Mouse (Mus musculus): Measurements from ENCODE around the gene Map3k4. TPM values are rescaled to one million over a fixed set of nuclear protein-coding genes. Genes with fewer than 3 reads are reported as not detected.
"Not testable (repeated sequence)": the region's sequence is repeated elsewhere in the genome, so short reads cannot be mapped to it uniquely, and the experiment has no call there.

Map3k4 gene
- polyA plus RNA-seq, 1 experiment from 2014 or later, result 29.3 TPM

GRCm38 (mm10) chr17:12292356-12292755 is 26.2 kb downstream of the Map3k4 start:
- Histone ChIP-seq H3K4me2 (replicated peaks; ENCODE audit: low read depth) (no peak overlapping the region), H3K27ac (ENCODE audit: low read depth, low read length) (no peak overlapping the region), H3K9ac (ENCODE audit: low read depth, low read length) (no peak overlapping the region), H3K4me1 (replicated peaks; ENCODE audit: control insufficient read depth, insufficient read depth, low read length) (0 out of 2 replicates have a peak, but pooled peaks cover 5% of the 10 kb centered on the region), H3K36me3 (ENCODE audit: control insufficient read depth, insufficient read depth) (no peaks in the 10 kb centered on the region), H3K4me3 (ENCODE audit: low read depth, low read length) (no peak overlapping the region), H3K9me3 (ENCODE audit: control insufficient read depth) (no peaks in the 10 kb centered on the region), H3K27me3 (replicated peaks; ENCODE audit: control insufficient read depth, insufficient read depth, low read length) (no peaks in the 10 kb centered on the region)
- 96% methylated on average over 1 of the region's 1 CpGs for WGBS
- no peak for ATAC-seq
- TF ChIP-seq CTCF (IDR thresholded peaks at IDR 0.05; ENCODE audit: low read depth), result no peak

GRCm38 (mm10) chr17:12291151-12291550 is 27.4 kb downstream of the Map3k4 start:
- no peaks in the 10 kb centered on the region for H3K27me3 ChIP-seq (replicated peaks; ENCODE audit: control insufficient read depth, insufficient read depth, low read length)

GRCm38 (mm10) chr17:12290735-12291134 is 27.9 kb downstream of the Map3k4 start:
- no peaks in the 10 kb centered on the region for H3K4me1 ChIP-seq (replicated peaks; ENCODE audit: control insufficient read depth, insufficient read depth, low read length)
- no peak overlapping the region for H3K27ac ChIP-seq (ENCODE audit: low read depth, low read length)
- TF ChIP-seq CTCF (IDR thresholded peaks at IDR 0.05; ENCODE audit: low read depth), result no peak
- no peak overlapping the region for H3K9ac ChIP-seq (ENCODE audit: low read depth, low read length)
- H3K27me3 ChIP-seq (replicated peaks; ENCODE audit: control insufficient read depth, insufficient read depth, low read length), result no peaks in the 10 kb centered on the region
- no peak overlapping the region for H3K4me2 ChIP-seq (replicated peaks; ENCODE audit: low read depth)
- no peaks in the 10 kb centered on the region for H3K9me3 ChIP-seq (ENCODE audit: control insufficient read depth)
- ATAC-seq, result no peak
- no peak overlapping the region for H3K4me3 ChIP-seq (ENCODE audit: low read depth, low read length)
- H3K36me3 ChIP-seq (ENCODE audit: control insufficient read depth, insufficient read depth), result no peaks in the 10 kb centered on the region
- whole genome bisulfite sequencing, result 40% methylated on average over 10 of the region's 10 CpGs

More at GRCm38 (mm10) chr17:12291151-12291550, 27.4 kb downstream of the Map3k4 start:
- ATAC-seq, result no peak
- no peaks in the 10 kb centered on the region for H3K9me3 ChIP-seq (ENCODE audit: control insufficient read depth)
- no peaks in the 10 kb centered on the region for H3K4me1 ChIP-seq (replicated peaks; ENCODE audit: control insufficient read depth, insufficient read depth, low read length)
- H3K4me2 ChIP-seq (replicated peaks; ENCODE audit: low read depth), result no peak overlapping the region
- no peak overlapping the region for H3K4me3 ChIP-seq (ENCODE audit: low read depth, low read length)
- H3K9ac ChIP-seq (ENCODE audit: low read depth, low read length), result no peak overlapping the region
- 87% methylated on average over 7 of the region's 7 CpGs for WGBS
- no peak for TF ChIP-seq CTCF (IDR thresholded peaks at IDR 0.05; ENCODE audit: low read depth)
- H3K27ac ChIP-seq (ENCODE audit: low read depth, low read length), result no peak overlapping the region
- H3K36me3 ChIP-seq (ENCODE audit: control insufficient read depth, insufficient read depth), result no peaks in the 10 kb centered on the region

DNA sequence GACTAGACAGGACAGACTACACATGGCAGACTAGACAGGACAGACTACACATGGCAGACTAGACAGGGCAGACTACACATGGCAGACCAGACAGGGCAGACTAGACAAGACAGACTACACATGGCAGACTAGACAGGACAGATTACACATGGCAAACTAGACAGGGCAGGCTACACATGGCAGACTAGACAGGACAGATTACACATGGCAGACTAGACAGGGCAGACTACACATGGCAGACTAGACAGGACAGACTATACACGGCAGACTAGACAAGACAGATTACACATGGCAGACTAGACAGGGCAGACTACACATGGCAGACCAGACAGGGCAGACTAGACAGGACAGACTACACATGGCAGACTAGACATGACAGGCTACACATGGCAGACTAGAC is 28.8 kb downstream of the Map3k4 start:
- 55% methylated on average over 1 of the region's 1 CpGs for WGBS
- not testable (repeated sequence) for H3K36me3 ChIP-seq (ENCODE audit: control insufficient read depth, insufficient read depth); ATAC-seq; H3K27me3 ChIP-seq (replicated peaks; ENCODE audit: control insufficient read depth, insufficient read depth, low read length); H3K9me3 ChIP-seq (ENCODE audit: control insufficient read depth); H3K9ac ChIP-seq (ENCODE audit: low read depth, low read length); H3K4me3 ChIP-seq (ENCODE audit: low read depth, low read length); H3K4me2 ChIP-seq (replicated peaks; ENCODE audit: low read depth); H3K4me1 ChIP-seq (replicated peaks; ENCODE audit: control insufficient read depth, insufficient read depth, low read length); H3K27ac ChIP-seq (ENCODE audit: low read depth, low read length)

DNA sequence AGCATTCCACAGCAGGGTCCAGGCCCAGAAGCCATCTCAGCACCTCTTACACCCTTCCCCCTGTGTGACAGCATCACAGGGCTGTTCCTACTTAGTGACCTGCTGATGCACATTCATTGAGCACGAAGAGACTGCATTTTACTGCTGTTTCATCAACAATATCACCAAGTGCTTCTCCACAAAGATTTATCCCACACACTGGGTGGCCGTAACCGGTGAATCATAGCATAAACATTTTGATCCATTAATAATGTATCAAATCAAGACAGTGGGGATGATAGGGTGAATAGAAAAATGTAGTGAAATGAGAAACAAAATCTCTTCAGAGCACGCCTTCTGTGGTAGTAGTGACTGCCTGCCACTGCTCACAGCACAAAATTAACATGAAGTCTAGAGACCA is 29.7 kb downstream of the Map3k4 start:
- 89% methylated on average over 4 of the region's 4 CpGs for WGBS
- H3K4me1 ChIP-seq (replicated peaks; ENCODE audit: control insufficient read depth, insufficient read depth, low read length), result no peaks in the 10 kb centered on the region
- no peak overlapping the region for H3K27ac ChIP-seq (ENCODE audit: low read depth, low read length)
- no peak overlapping the region for H3K4me3 ChIP-seq (ENCODE audit: low read depth, low read length)
- H3K9ac ChIP-seq (ENCODE audit: low read depth, low read length), result no peak overlapping the region
- ATAC-seq, result no peak
- TF ChIP-seq CTCF (IDR thresholded peaks at IDR 0.05; ENCODE audit: low read depth), result no peak
- no peak overlapping the region for H3K4me2 ChIP-seq (replicated peaks; ENCODE audit: low read depth)
- no peaks in the 10 kb centered on the region for H3K27me3 ChIP-seq (replicated peaks; ENCODE audit: control insufficient read depth, insufficient read depth, low read length)
- no peaks in the 10 kb centered on the region for H3K36me3 ChIP-seq (ENCODE audit: control insufficient read depth, insufficient read depth)
- H3K9me3 ChIP-seq (ENCODE audit: control insufficient read depth), result no peaks in the 10 kb centered on the region

DNA sequence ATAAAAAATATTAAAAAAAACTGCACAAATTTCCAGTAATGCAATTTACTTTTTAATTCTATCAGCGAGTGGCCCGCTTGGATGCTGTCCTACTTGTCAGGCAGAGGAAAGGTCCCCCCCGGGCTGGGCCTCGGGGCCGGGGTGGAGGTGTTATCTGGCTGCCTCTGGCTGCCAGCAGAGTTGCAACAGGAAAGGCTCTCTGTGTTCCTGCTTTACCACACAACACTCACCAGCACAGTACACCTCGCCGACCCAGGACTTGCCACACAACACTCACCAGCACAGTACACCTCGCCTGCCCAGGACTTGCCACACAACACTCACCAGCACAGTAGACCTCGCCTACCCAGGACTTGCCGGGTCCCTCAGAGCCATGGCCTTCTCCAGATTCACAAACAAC is 38.8 kb downstream of the Map3k4 start:
- Histone ChIP-seq H3K4me2 (replicated peaks; ENCODE audit: low read depth) (no peak overlapping the region), H3K9me3 (ENCODE audit: control insufficient read depth) (no peaks in the 10 kb centered on the region), H3K4me1 (replicated peaks; ENCODE audit: control insufficient read depth, insufficient read depth, low read length) (no peaks in the 10 kb centered on the region), H3K4me3 (ENCODE audit: low read depth, low read length) (no peak overlapping the region), H3K36me3 (ENCODE audit: control insufficient read depth, insufficient read depth) (peaks cover 14% of the 10 kb centered on the region), H3K27me3 (replicated peaks; ENCODE audit: control insufficient read depth, insufficient read depth, low read length) (no peaks in the 10 kb centered on the region), H3K9ac (ENCODE audit: low read depth, low read length) (no peak overlapping the region), H3K27ac (ENCODE audit: low read depth, low read length) (no peak overlapping the region)
- TF ChIP-seq CTCF (IDR thresholded peaks at IDR 0.05; ENCODE audit: low read depth), result no peak
- 92% methylated on average over 10 of the region's 10 CpGs for WGBS
- no peak for ATAC-seq

- Histone ChIP-seq H3K36me3 (ENCODE audit: control insufficient read depth, insufficient read depth) (peaks cover 12% of the 10 kb centered on the region), H3K9ac (ENCODE audit: low read depth, low read length) (no peak overlapping the region), H3K9me3 (ENCODE audit: control insufficient read depth) (no peaks in the 10 kb centered on the region), H3K4me2 (replicated peaks; ENCODE audit: low read depth) (no peak overlapping the region), H3K27ac (ENCODE audit: low read depth, low read length) (no peak overlapping the region), H3K4me3 (ENCODE audit: low read depth, low read length) (no peak overlapping the region), H3K27me3 (replicated peaks; ENCODE audit: control insufficient read depth, insufficient read depth, low read length) (no peaks in the 10 kb centered on the region), H3K4me1 (replicated peaks; ENCODE audit: control insufficient read depth, insufficient read depth, low read length) (no peaks in the 10 kb centered on the region)
- TF ChIP-seq CTCF (IDR thresholded peaks at IDR 0.05; ENCODE audit: low read depth), result no peak
- no peak for ATAC-seq
- WGBS, result 76% methylated on average over 5 of the region's 5 CpGs
These were observed 40.5 kb downstream of the Map3k4 start for GRCm38 (mm10) chr17:12278073-12278472.

All from intestine, postnatal 0 days (tissue).